Comparison of ENCODE assay signal across 17 mouse cellular contexts in genomic region chr11:83649305-83649841, GRCm38 (mm10). TPM values are rescaled to one million over a fixed set of nuclear protein-coding genes. Genes with fewer than 3 reads are reported as not detected.
DNase-seq lines count a peak whose midpoint lies in the region; ATAC-seq and TF ChIP-seq lines count a peak whose summit lies in the region.
"Had no signal": no experiment of that assay in that cellular context is flagged by ENCODE, and none has a peak within 500 bp of the region (broad histone marks: within the 10 kb centered on the region; RNA-seq: fewer than 3 reads in every experiment).

Ccl3 (minus strand) TSS chr11:83649355.

- no peak for TF ChIP-seq POLR2A in kidney, adult 2 months (IDR thresholded peaks at IDR 0.05; ENCODE audit: low read depth, low read length)

- WGBS in kidney, adult 2 months = 73% methylated on average over 8 of the region's 8 CpGs
- WGBS in hindbrain, embryonic 14.5 days = 83% methylated on average over 8 of the region's 8 CpGs
- WGBS in forebrain, embryonic 10.5 days = 87% methylated on average over 8 of the region's 8 CpGs

- no peak within 1 kb of the TSS for H3K4me2 ChIP-seq in hindbrain, embryonic 14.5 days (replicated peaks)
- H3K4me2 ChIP-seq: intestine, embryonic 15.5 days; limb, embryonic 13.5 days had no signal

- no peak for TF ChIP-seq CTCF in kidney, adult 2 months (conservative IDR thresholded peaks at IDR 0.05; ENCODE audit: insufficient read depth, insufficient read length, low read depth, low read length)

- H3K36me3 ChIP-seq in kidney, adult 2 months (ENCODE audit: control insufficient read depth, insufficient read depth, low read length) = no peaks in the 10 kb centered on the region
- H3K36me3 ChIP-seq in hindbrain, embryonic 14.5 days (replicated peaks; ENCODE audit: control insufficient read depth, insufficient read depth) = no peaks in the 10 kb centered on the region
- no peaks in the 10 kb centered on the region for H3K36me3 ChIP-seq in forebrain, embryonic 10.5 days (replicated peaks)
- H3K36me3 ChIP-seq: intestine, embryonic 15.5 days; limb, embryonic 13.5 days had no signal

- no peak within 1 kb of the TSS for H3K4me3 ChIP-seq in kidney, adult 2 months (ENCODE audit: insufficient read depth, low read depth, low read length)
- no peak within 1 kb of the TSS for H3K4me3 ChIP-seq in hindbrain, embryonic 14.5 days (replicated peaks; ENCODE audit: low read length)
- H3K4me3 ChIP-seq in forebrain, embryonic 10.5 days = no peak within 1 kb of the TSS
- H3K4me3 ChIP-seq: erythroblast, embryonic 14.5 days; intestine, embryonic 15.5 days; left cerebral cortex, adult 2 months; limb, embryonic 13.5 days had no signal

- no peaks in the 10 kb centered on the region for H3K4me1 ChIP-seq in kidney, adult 2 months (ENCODE audit: control insufficient read depth, insufficient read depth, low read length)
- no peaks in the 10 kb centered on the region for H3K4me1 ChIP-seq in hindbrain, embryonic 14.5 days (replicated peaks; ENCODE audit: control insufficient read depth, insufficient read depth, low read length)
- no peaks in the 10 kb centered on the region for H3K4me1 ChIP-seq in forebrain, embryonic 10.5 days
- H3K4me1 ChIP-seq: intestine, embryonic 15.5 days; limb, embryonic 13.5 days had no signal

- H3K27me3 ChIP-seq in kidney, adult 2 months (replicated peaks; ENCODE audit: control insufficient read depth, insufficient read depth, low read length) = no peaks in the 10 kb centered on the region
- H3K27me3 ChIP-seq in hindbrain, embryonic 14.5 days (ENCODE audit: control insufficient read depth, insufficient read depth, low read length) = no peaks in the 10 kb centered on the region
- no peaks in the 10 kb centered on the region for H3K27me3 ChIP-seq in forebrain, embryonic 10.5 days (ENCODE audit: poor library complexity, severe bottlenecking)
- H3K27me3 ChIP-seq: intestine, embryonic 15.5 days; limb, embryonic 13.5 days had no signal

- H3K27ac ChIP-seq in kidney, adult 2 months (ENCODE audit: insufficient read depth, low read depth, low read length) = no peak within 1 kb of the TSS
- no peak within 1 kb of the TSS for H3K27ac ChIP-seq in hindbrain, embryonic 14.5 days
- H3K27ac ChIP-seq in forebrain, embryonic 10.5 days = no peak within 1 kb of the TSS
- H3K27ac ChIP-seq: intestine, embryonic 15.5 days; left cerebral cortex, adult 2 months; limb, embryonic 13.5 days had no signal

- DNase-seq in kidney, adult 2 months = peak; percentile 17
- DNase-seq in kidney, adult 9 months = no peak
- DNase-seq in 416B (ENCODE audit: low read depth) = peak; percentile 61
- DNase-seq in c-Kit-positive CD71-negative TER-119-negative erythroid progenitor cells, embryonic 14.5 days (ENCODE audit: low read depth) = peak; percentile 33
- DNase-seq in hindbrain, embryonic 14.5 days (ENCODE audit: low spot score) = no peak
- no peak for DNase-seq in adipocyte (ENCODE audit: low spot score)
- no peak for DNase-seq in forebrain, embryonic 10.5 days (ENCODE audit: extremely low spot score, low spot score)
- DNase-seq: heart, postnatal 14 days; kidney, postnatal 25 days; lung, postnatal 14 days; right cerebral cortex, postnatal 4 days had no signal

- H3K9me3 ChIP-seq in hindbrain, embryonic 14.5 days (ENCODE audit: control insufficient read depth, low read length) = no peaks in the 10 kb centered on the region
- peaks cover 5% of the 10 kb centered on the region for H3K9me3 ChIP-seq in forebrain, embryonic 10.5 days
- H3K9me3 ChIP-seq: intestine, embryonic 15.5 days; limb, embryonic 13.5 days had no signal

- H3K9ac ChIP-seq in hindbrain, embryonic 14.5 days = no peak within 1 kb of the TSS
- H3K9ac ChIP-seq: intestine, embryonic 15.5 days; limb, embryonic 13.5 days had no signal

- ATAC-seq in megakaryocyte progenitor cell, adult 5-6 weeks (replicated peaks; ENCODE audit: poor library complexity) = peak; percentile 87
- no peak for ATAC-seq in hindbrain, embryonic 14.5 days (ENCODE audit: low FRiP score)
- ATAC-seq: intestine, embryonic 15.5 days had no signal

RNA-seq across cellular contexts. Expression of gene Ccl3, which starts in this region (rescaled TPM):
- 1.6 and 1.8 TPM in 2 replicates for polyA plus RNA-seq in kidney, adult 2 months (2012; rRNA removed)
- total RNA-seq in megakaryocyte progenitor cell, adult 5-6 weeks (2015) = 99.8 and 229 TPM in 2 replicates
- 37.9 and 120 TPM in 2 replicates for total RNA-seq in megakaryocyte progenitor cell, adult 5-6 weeks (2017)
- 1.5 and 1.9 TPM in 2 replicates for polyA plus RNA-seq in hindbrain, embryonic 14.5 days (2014; fragmentation: Nextera tagmentation; extraction: Ambion mirVana)
- polyA plus RNA-seq in forebrain, embryonic 10.5 days (2016; fragmentation: Nextera tagmentation; extraction: Ambion mirVana) = 0.36 and 0.83 TPM in 2 replicates
- total RNA-seq: heart, adult 18-20 months; heart, postnatal 14 days; left cerebral cortex, adult 2 months had no signal

Comparison
In these comparisons a context has a peak if more than half of its experiments do, and no peak if none do; other contexts are left out.
1. DNase-seq: peak in kidney, adult 2 months (single experiment), 416B (single experiment) and c-Kit-positive CD71-negative TER-119-negative erythroid progenitor cells, embryonic 14.5 days (single experiment); none in kidney, adult 9 months (single experiment), hindbrain, embryonic 14.5 days (single experiment), adipocyte (single experiment) and forebrain, embryonic 10.5 days (single experiment).